Mouse (Mus musculus): ENCODE measurements at regions not wholly inside any gene's neighbourhood (a gene's known extent, or its start where the extent isn't known, plus 50 kb on each side); places are given as distances from the start of the nearest gene placed in this dataset. TPM values are rescaled to one million over a fixed set of nuclear protein-coding genes. Genes with fewer than 3 reads are reported as not detected.

- Histone ChIP-seq H3K4me2 (no peak overlapping the region), H3K9me3 (replicated peaks) (no peaks in the 10 kb centered on the region), H3K27ac (no peak overlapping the region), H3K4me1 (replicated peaks) (peaks cover 40% of the 10 kb centered on the region), H3K27me3 (no peaks in the 10 kb centered on the region), H3K9ac (no peak overlapping the region), H3K4me3 (replicated peaks) (no peak overlapping the region), H3K36me3 (no peaks in the 10 kb centered on the region)
- 37% methylated on average over 10 of the region's 10 CpGs for WGBS (ENCODE audit: insufficient replicate concordance)
- ATAC-seq (ENCODE audit: low read depth), result no peak
- no peak for DNase-seq
Observed at GRCm38 (mm10) chr2:30660613-30660991, 65.8 kb downstream of the Cstad start.

- H3K9me3 ChIP-seq (replicated peaks), result no peaks in the 10 kb centered on the region
- no peak for DNase-seq
- no peak overlapping the region for H3K4me3 ChIP-seq (replicated peaks)
- no peak overlapping the region for H3K4me2 ChIP-seq
- H3K27me3 ChIP-seq, result no peaks in the 10 kb centered on the region
- ATAC-seq (ENCODE audit: low read depth), result no peak
- peak overlapping the region; percentile 80 for H3K27ac ChIP-seq
- peaks cover 40% of the 10 kb centered on the region for H3K4me1 ChIP-seq (replicated peaks)
- no peak overlapping the region for H3K9ac ChIP-seq
- 49% methylated on average over 11 of the region's 11 CpGs for WGBS (ENCODE audit: insufficient replicate concordance)
- no peaks in the 10 kb centered on the region for H3K36me3 ChIP-seq
Observed at GRCm38 (mm10) chr2:30659836-30660612, 65.2 kb downstream of the Cstad start.

- Histone ChIP-seq H3K36me3 (no peaks in the 10 kb centered on the region), H3K27me3 (no peaks in the 10 kb centered on the region), H3K4me3 (replicated peaks) (peak overlapping the region; percentile 62), H3K9ac (peak overlapping the region; percentile 70), H3K4me1 (replicated peaks) (peaks cover 40% of the 10 kb centered on the region), H3K9me3 (replicated peaks) (no peaks in the 10 kb centered on the region), H3K27ac (peak overlapping the region; percentile 80), H3K4me2 (peak overlapping the region; percentile 85)
- peak; percentile 52 for ATAC-seq (ENCODE audit: low read depth)
- no peak for DNase-seq
- WGBS (ENCODE audit: insufficient replicate concordance), result 17% methylated on average over 16 of the region's 16 CpGs
Observed at GRCm38 (mm10) chr2:30658844-30659555, 64.2 kb downstream of the Cstad start.

Small RNA genes lying in the stretch of these regions (microRNA-seq; reads per million reads assigned to microRNA genes)
- gene Mir3089, result not detected
